Mouse (Mus musculus) left cerebral cortex, postnatal 36 days (tissue): ENCODE results near the gene Tubb4b. TPM values are rescaled to one million over a fixed set of nuclear protein-coding genes. Genes with fewer than 3 reads are reported as not detected.
A peak's percentile ranks its signal among the peaks of the same experiment; 100 is the strongest.
"Not testable (repeated sequence)": the region's sequence is repeated elsewhere in the genome, so short reads cannot be mapped to it uniquely, and the experiment has no call there.

Source experiments
- DNase-seq, 2 experiments: peaks; one replicate each; pipeline ENCODE4 v3.0.0; 2021 to 2022; ENCODE audit warnings: low spot score in 2 of 2, mixed read lengths in 1 of 2
- intact Hi-C: fragments of 180-260 bp; cut with DNase I; formaldehyde crosslinking; loops from one replicate; pipeline ENCODE4 v1.15.1; 2025
- total RNA-seq, 2 experiments: library from RNA; stranded (reverse); gene quantifications; 2 replicates each; pipeline ENCODE4 v1.2.3; 2021

The Tubb4b gene
- 100 to 1,000 TPM; 334 to 390 TPM for total RNA-seq

DNA sequence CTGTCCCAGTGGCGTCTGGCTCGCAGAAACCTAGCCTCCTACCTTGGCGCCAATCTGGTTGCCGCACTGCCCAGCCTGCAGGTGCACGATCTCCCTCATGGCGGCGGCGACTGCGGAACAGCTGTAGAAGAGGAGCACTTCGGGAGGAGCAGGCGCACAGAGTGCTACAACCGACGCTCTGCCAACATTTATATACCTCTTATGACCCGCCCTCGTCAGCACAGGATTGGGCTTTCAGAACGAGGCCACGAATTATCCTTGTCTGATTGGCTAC, at the start of gene Tubb4b:
Gene Tubb4b (minus strand): TSS at position 211 of the 274 bp plus-strand sequence.
- intact Hi-C loops: loop anchor here (2.0 kb wide), 1 partner anchor 38 kb away; the partner anchor contains the start of gene Tprn
- DNase-seq: no peak

DNA sequence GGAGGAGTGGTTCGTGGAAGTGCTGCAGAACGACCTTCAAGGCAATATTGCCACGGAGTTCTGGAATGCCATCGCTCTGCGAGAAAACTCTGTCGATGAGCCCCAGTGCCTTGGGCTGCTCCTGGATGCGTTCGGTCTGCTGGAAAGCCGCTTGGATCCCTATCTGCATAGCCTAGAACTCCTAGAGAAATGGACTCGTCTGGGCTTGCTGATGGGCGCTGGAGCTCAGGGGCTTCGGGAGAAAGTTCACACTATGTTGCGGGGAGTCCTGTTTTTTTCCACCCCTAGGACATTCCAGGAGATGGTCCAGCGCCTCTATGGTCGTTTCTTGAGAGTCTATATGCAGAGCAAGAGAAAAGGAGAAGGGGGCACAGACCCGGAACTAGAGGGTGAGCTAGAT, 48.5 kb upstream of the Tubb4b start:
- DNase-seq: no peak
- intact Hi-C loops: loop anchor here (1.0 to 5.0 kb wide), 2 partner anchors 20 to 59 kb away; partner anchors contain the start of gene Man1b1

DNA sequence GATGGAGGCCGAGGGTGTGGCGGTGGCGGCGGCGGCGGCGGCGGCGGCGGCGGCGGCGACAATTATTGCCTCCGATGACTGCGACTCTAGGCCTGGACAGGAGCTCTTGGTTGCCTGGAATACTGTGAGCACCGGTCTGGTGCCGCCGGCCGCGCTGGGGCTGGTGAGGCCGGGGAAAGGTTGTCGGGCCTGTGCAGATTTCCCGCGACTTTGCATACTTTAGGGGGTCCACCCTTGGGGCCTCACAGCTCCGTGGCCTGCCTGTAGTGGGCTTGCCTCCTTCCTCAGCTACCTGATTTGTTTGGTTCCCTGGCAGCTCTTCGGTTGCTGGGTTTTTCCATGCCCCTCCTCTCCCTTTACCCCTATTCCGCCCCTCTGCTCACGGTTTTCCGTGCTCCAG, 48.0 kb upstream of the Tubb4b start:
- intact Hi-C loops: loop anchor here (5.0 kb wide), 1 partner anchor 60 kb away; the partner anchor contains the start of gene Man1b1
- no peak for DNase-seq

DNA sequence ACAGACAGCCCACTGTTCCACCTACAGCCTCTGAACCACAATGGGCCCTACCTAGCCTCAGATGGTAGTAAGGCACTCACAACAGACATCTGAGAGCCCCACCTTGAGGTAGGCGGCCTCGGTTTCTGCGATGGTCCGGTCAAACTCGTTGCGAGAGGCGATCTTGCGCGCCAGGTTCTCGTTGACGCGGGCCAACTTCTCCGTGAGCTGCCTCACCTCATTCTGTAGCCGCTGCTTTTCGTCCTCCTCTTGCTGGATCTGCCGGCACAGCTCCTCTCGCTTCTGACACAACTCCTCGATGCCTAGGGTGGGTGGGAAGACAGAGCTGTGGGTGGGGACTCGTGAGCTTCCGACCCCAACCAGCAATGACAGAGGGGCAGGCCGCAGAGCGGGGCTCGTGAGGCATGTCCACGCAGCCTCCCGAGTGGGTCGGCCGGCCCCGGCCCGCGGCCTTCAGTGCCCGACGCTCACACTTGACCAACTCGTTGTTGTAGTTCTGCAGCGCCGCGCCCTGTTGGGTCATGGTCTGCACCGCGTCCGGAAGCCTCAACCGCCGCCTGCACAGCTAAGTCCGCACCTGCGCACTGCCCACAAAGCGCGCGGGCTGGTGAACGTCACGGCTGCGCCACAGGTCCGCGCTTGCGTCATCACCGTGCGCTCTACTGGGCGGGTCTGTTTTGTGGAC, 47.5 kb upstream of the Tubb4b start, which contains the start of the genes Ssna1 and Anapc2:
Gene Ssna1 (minus strand): TSS at position 612 of the 685 bp plus-strand sequence.
Gene Anapc2 (plus strand): TSS at position 652 of the 685 bp plus-strand sequence.
- DNase-seq: peak; percentile 97 to 98
- intact Hi-C loops: loop anchor here (5.0 kb wide), 1 partner anchor 60 kb away; the partner anchor contains the start of gene Man1b1

DNA sequence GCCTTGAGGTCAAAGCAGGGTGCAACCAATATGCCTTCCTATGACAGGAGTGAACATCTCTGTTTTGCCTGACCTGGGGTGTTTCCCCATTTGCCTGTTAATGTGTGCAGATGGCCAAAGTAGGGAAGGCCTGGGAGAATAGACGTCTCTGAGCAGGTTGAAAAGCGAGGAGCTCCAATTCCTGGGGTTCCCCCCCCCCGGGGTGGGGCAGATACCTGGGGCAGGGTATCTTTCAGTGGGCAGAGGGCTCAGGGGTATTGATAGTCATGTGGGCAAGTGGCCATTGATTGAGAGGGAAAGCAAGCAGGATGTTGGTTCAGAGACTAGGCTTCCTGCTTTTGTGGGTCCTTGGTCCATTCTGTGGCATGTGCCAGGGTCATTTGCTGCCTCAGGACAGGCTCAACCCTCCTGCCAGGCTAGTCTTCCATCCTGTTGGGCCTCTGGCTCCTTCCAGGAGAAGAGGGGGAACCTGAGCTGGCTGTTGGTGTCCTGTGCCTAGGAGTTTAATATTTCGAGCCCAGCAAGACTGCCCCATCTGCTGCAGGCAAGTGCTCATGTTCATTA, 43.3 kb upstream of the Tubb4b start:
- intact Hi-C loops: no loop called here
- DNase-seq: no peak

DNA sequence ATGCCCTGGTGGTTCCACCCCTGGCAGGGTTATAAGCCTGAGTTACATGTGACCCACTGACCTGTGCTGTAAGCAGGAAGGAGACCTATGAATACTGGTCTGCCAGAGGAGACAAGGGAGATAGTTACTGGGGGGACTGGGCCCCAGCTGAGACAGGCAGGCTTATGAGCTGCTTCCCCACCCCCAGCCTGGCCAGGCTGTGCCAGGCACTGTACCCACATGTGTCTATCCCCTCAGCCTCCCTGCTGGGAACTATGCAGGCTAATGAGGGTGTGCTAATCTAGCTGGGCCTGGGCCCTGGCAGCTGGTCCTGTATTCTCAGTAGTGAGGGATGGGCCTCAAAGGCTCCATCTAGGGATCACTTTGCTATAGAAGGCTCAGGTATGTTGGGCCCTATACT, 42.7 kb upstream of the Tubb4b start:
- DNase-seq: no peak
- intact Hi-C loops: no loop called here

DNA sequence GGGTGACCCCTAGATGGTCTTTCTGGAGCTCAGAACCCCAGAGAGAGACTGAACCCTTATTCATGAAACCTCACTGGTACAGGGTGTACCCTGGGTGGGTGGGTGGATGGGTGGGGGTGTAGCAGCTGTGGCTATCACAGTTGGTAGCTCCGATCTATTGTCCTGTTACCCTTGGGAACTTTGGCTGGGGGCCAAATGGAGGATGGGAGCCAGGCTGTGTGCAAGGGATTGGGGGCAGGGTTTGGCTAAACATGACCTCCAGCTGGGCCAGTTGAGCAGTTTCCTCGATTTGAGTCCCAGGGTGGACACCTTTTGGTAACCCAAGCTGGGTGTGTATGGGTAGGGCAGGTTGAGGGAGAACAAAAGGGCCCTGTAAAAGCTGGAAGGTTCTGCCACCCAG, 42.2 kb upstream of the Tubb4b start:
- intact Hi-C loops: no loop called here
- DNase-seq: peak in 1 of 2 experiments; percentile 54

DNA sequence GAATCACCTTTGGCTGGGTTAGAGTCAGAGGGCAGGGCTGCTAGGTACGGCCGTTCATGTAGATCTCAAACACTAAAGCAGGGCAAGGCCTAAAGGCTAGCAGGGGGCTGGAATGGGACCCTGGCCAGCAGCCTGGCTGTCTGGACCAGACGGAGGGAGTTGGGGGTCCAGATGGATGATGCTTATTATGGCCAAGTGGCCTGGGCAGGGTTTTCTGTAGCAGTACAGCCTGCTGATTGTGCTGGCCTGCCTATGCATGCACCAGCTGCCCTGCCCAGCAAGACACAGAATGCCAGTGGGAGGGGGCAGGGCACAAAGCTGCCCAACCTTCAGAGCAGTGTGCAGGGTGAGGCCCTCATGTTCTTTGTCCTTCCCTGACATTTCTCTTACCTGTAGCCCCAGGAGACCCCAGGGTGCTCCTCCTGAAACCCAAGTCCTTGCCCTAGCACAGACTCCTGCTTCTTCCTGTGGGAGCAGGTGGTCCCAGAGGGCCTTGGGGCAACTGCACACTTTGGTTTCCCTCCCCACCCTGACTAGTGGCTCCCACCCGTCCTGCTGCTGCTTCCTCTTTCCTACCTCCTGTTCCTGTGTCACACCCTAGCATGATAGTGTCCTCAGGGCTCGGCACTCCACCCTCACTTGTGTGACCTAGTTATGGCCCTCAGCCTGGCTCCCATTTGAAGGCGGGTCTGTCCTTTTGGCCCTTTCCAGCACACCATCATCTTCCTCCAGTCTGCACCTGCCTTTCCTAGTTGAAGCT, 41.6 kb upstream of the Tubb4b start:
- DNase-seq: no peak
- intact Hi-C loops: no loop called here

DNA sequence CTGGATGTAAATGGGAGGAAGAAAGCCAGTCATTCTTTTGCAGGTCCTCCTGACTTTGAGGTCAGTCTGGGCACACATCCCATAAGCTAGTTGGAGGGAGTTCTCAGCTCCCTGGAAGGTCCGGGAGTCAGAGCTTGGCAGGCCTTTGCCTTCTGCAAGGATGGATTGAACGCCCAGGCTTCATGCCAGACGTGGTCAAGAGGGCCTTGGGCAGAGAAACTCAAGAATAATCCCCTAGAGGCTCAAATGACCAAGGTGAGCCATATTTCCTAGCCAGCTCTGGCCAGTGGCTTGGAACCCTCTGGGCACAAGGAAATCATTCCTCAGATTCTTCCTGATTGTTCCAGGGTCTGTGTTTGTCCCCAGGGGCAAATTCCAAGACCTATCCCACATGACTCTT, 40.3 kb upstream of the Tubb4b start:
- intact Hi-C loops: no loop called here
- DNase-seq: no peak

DNA sequence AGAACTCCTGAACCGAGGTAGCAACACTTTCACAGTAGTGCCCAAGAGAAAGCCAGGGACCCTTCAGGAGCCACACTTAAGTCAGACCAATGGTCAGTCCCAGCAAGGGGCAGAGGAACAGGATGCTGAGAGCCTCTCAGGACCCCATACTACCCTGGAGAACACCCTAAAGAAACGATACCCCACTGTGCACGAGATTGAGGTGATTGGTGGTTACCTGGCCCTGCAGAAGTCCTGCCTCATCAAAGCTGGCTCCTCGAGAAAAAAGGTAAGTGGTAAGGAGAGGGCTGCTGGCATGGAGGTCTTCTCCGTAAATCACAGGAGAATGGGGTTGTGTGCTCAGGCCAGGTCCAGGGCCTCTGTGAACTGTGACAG, 39.8 kb upstream of the Tubb4b start:
- DNase-seq: no peak
- intact Hi-C loops: no loop called here

DNA sequence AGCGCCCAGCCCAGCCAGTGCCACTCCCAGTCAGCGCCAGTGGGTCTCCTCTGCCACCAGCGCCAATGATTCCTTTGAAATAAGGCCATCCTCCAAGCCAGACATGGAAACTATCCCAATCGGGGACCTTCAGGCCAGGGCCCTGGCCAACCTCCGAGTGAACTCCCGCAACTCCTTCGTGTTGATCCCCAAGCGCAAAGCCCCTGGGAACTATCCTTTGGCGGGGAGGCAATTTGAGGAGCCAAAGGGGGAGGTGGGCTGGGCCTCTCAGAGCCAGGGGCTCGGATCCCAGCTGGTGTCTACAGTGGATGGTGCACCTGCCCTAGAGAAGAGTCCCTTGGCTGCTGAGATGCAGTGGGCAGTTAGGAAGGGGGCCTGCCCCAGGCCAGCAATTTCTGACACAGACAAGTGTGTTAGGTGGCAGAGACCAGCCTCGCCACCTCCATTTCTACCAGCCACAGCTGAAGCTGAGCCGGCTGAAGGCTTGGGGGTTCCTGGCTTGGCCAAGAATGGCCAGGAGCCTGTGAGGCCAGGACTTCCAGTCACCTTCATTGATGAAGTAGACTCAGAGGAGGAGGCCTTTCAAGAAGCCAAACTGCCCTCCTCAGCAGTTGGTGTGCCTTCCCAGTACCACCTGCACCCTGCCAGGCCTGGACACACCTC, 39.3 kb upstream of the Tubb4b start:
- no peak for DNase-seq
- intact Hi-C loops: loop anchor here (2.0 kb wide), 1 partner anchor 39 kb away; the partner anchor contains the start of gene Tubb4b

DNA sequence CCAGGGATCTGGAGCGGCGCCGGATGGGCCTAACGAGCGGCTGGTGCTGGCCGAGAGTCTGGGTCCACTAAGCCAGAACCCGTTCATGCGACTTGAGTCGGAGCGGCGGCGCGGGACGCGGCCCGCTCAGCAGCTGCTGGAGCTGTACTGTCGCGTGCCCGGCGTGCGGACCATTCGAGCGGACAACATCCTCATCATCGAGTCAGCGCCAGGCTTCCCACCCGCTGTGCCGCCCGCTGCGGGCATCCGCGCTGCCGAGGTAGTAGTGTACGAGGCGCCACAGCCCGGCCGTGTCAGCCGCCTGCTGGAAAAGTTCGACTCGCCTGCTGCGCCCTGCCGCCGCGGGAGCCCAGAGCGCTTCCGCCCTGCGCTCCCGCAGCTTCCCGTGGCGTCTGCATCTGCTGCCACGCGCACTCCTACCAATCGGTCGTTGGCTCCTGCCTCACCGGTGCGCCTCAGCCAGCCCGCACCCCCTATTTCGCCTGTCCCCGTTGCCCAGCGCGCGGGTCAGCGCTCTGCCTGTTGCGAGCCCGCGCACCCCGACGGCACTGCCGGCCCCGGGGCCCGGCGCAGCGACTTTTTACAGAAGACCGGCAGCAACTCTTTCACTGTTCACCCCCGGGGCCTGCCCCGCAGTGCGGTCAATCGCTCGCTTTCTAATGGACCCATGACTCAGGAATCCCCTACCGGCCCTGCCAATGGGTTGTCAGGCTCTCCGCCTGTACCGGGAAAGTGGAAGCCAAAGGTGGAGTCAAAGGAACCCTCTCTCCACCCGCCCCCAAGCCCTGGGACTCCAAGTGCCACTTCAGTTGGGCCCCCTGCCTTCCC, 38.5 kb upstream of the Tubb4b start:
- no peak for DNase-seq
- intact Hi-C loops: loop anchor here (2.0 kb wide), 1 partner anchor 38 kb away; the partner anchor contains the start of gene Tubb4b

DNA sequence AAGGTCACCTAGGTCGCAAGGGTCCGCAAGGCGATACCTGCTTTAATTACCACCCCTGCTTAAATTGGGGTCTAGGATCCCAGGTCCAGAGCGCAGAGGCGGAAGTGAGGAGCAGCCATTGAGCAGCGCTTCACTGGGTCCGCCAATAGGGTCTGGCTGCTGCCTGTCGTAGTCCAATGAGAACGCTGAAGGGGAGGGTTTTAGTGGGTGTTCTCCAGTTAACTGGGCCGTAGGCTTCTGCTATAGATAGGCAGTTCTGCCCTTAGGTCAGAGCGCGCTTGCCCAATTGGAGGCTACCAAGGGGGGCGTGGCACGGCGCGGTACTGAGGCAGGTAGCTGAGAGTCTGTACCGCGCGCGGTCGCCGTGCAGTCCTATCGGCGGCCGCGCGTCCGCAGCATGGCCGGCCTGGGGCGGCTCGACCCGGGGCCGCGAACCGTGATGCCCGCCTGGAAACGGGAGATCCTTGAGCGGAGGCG, 37.8 kb upstream of the Tubb4b start, which contains the start of gene Tprn:
Gene Tprn (plus strand): TSS at position 328 of the 477 bp plus-strand sequence.
- DNase-seq: peak; percentile 92 to 94
- intact Hi-C loops: loop anchor here (2.0 kb wide), 1 partner anchor 38 kb away; the partner anchor contains the start of gene Tubb4b

DNA sequence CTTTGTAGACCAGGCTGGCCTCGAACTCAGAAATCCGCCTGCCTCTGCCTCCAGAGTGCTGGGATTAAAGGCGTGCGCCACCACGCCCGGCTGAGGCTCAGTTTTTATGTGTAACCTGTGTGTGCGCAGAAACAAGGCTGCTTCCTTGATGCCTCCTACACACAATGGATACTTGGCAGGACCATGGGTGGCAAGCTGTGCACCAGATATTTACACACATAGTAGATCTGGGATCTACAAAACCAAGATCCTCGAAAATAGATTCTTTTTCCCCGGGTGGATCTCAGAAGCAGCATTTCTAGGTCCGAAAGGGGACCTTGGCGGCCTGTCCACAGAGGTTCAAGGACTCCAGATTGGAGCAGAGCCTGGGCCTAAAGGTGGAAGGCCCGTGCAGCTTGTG, 37.4 kb upstream of the Tubb4b start:
- no peak for DNase-seq
- intact Hi-C loops: loop anchor here (2.0 kb wide), 1 partner anchor 37 kb away; the partner anchor contains the start of gene Tubb4b

DNA sequence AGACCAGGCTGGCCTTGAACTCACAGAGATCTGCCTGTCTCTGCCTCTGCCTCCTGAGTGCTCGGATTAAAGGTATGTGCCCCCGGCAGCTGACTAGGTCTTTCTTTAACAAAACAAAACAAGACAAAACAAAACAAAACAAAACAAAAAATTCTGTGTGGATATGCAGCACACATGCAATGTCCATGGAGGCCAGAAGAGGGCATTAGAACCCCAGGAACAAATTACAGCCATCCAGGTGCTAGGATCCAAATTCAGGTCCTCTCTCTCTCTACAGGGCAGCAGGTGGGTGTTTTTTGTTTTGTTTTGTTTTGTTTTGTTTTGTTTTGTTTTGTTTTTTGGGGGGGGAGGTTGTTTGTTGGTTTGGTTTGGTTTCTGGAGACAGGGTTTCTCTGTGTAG, 34.4 kb upstream of the Tubb4b start:
- no peak for DNase-seq
- intact Hi-C loops: no loop called here

DNA sequence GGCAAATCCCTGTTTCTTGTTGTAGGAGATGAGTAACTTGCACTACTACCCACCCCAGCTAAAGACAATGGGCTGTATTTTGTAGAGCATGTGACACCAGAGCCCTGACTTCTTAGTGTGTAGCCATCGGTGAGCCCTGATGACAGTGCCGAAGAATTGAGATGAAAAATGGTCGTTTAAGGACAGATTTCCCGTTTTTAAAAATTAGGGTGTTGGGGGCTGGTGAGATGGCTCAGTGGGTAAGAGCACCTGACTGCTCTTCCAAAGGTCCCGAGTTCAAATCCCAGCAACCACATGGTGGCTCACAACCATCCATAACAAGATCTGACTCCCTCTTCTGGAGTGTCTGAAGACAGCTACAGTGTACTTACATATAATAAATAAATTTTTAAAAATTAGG, 32.7 kb upstream of the Tubb4b start:
- intact Hi-C loops, DNase-seq: not testable (repeated sequence)

DNA sequence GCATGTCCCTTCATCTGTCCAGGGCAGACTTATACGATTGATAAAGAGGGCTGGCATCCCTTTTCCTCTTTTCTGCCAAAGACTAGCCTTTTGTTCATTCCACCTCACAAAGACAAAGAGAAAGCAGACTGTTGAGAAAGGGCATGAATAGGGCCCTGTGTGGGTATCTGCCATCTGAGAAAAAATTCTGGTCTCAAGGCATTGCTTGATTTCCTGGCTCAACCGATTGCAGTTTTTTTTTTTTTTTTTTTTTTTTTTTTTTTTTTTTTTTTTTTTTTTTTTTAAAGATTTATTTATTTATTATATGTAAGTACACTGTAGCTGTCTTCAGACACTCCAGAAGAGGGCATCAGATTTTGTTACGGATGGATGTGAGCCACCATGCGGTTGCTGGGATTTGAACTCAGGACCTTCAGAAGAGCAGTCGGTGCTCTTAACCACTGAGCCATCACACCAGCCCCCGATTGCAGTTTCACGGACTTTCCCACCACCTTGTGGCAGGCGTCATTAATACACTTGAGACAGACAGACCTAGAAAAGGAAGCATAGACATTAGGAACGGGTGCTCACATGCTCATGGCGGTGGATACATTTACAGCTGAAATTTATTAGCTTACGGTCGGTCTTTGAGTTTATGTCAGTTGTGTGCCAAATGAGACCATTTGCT, 32.1 kb upstream of the Tubb4b start:
- DNase-seq, intact Hi-C loops: not testable (repeated sequence)

DNA sequence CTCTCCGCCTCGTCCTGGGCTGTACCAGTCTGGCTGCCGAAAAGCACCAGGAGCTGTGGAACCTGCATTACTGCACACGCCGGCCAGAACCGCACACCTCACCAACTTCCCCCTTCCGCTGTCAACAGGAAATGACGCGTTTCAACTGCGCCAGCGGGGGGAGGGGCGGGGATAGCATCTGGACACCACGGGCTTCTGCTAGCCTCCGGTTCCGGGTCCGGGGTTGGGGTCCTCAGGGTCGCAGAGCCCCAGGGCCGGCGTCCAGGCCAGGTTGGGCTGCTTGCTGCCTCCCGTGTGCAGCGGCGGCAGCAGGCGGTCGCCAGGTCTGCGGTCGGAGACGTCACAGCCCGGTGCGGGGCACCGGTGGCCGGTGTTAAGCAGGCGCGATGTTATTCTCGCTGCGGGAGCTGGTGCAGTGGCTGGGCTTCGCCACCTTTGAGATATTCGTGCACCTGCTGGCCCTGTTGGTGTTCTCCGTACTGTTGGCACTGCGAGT, 30.8 kb upstream of the Tubb4b start, which contains the start of gene Tmem203:
Gene Tmem203 (plus strand): TSS at position 156 of the 496 bp plus-strand sequence.
- DNase-seq: peak; percentile 88 to 90
- intact Hi-C loops: loop anchor here (2.0 kb wide), 1 partner anchor 61 kb away; no protein-coding TSS in a partner anchor
